Mouse (Mus musculus): ENCODE data around the gene Fndc5. TPM values are rescaled to one million over a fixed set of nuclear protein-coding genes. Genes with fewer than 3 reads are reported as not detected.

Gene Fndc5
- polyA plus RNA-seq, 1 experiment from 2014 or later: 3.4 TPM

- Histone ChIP-seq H3K9ac (replicated peaks; ENCODE audit: low read length) (no peak overlapping the region), H3K4me1 (ENCODE audit: insufficient read depth, low read length) (peaks cover 15% of the 10 kb centered on the region), H3K36me3 (ENCODE audit: insufficient read depth, low read length) (peaks cover 12% of the 10 kb centered on the region), H3K9me3 (ENCODE audit: low read length) (no peaks in the 10 kb centered on the region), H3K27me3 (ENCODE audit: insufficient read depth, low read length) (no peaks in the 10 kb centered on the region), H3K27ac (ENCODE audit: low read length) (no peak overlapping the region), H3K4me2 (replicated peaks; ENCODE audit: low read depth, low read length) (no peak overlapping the region), H3K4me3 (ENCODE audit: low read length) (no peak overlapping the region)
- ATAC-seq (ENCODE audit: low FRiP score, low TSS enrichment): no peak
- 51% methylated on average over 16 of the region's 16 CpGs for WGBS
Measured at GRCm38 (mm10) chr4:129144401-129145367, 7.9 kb downstream of the Fndc5 start.

GRCm38 (mm10) chr4:129145411-129145810 is 8.6 kb downstream of the Fndc5 start:
- Histone ChIP-seq H3K27ac (ENCODE audit: low read length) (no peak overlapping the region), H3K4me3 (ENCODE audit: low read length) (no peak overlapping the region), H3K9ac (replicated peaks; ENCODE audit: low read length) (no peak overlapping the region), H3K4me1 (ENCODE audit: insufficient read depth, low read length) (peaks cover 8% of the 10 kb centered on the region; the same call in 1 of the 2 replicates), H3K4me2 (replicated peaks; ENCODE audit: low read depth, low read length) (no peak overlapping the region), H3K27me3 (ENCODE audit: insufficient read depth, low read length) (no peaks in the 10 kb centered on the region), H3K9me3 (ENCODE audit: low read length) (no peaks in the 10 kb centered on the region), H3K36me3 (ENCODE audit: insufficient read depth, low read length) (peaks cover 16% of the 10 kb centered on the region)
- WGBS: 67% methylated on average over 4 of the region's 4 CpGs
- no peak for ATAC-seq (ENCODE audit: low FRiP score, low TSS enrichment)

DNA sequence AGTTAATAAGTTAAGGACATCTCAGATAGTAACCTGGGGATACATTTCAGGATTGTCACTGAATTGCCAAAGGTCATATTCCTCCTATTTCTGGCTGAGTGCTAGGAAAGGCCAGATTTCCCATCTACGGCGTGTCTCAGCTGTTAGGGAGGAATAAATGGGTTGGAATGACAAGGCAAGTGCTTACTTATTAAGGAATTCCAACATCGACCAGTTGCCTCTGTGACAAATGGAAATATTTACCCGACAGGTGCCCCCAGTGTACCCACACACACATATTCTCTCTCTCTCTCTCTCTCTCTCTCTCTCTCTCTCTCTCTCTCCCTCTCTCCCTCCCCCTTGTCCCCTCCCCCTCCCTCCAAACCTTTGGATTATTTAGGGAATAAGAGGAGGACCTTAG is 9.1 kb downstream of the Fndc5 start:
- H3K36me3 ChIP-seq (ENCODE audit: insufficient read depth, low read length): peaks cover 20% of the 10 kb centered on the region
- 74% methylated on average over 4 of the region's 4 CpGs for WGBS

DNA sequence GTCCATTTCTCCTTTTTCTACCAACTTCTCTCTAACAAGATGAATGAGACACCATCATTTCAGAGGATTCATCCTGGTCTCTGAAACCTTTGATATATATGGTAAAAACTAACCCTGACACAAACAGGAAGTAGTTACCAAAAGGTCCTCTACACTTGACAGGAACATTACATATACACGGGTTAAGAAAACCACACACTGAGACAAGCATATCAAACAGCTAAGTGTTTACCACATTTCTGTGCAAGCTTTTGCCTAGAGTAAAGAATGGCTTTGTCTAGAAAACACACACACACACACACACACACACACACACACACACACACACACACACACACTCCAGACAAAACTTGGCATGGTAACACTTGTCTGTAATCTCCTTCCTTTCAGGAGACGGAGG is 9.6 kb downstream of the Fndc5 start:
- Histone ChIP-seq H3K27me3 (ENCODE audit: insufficient read depth, low read length) (no peaks in the 10 kb centered on the region), H3K4me1 (ENCODE audit: insufficient read depth, low read length) (peaks cover 8% of the 10 kb centered on the region; the same call in 1 of the 2 replicates), H3K9me3 (ENCODE audit: low read length) (no peaks in the 10 kb centered on the region), H3K9ac (replicated peaks; ENCODE audit: low read length) (no peak overlapping the region), H3K4me2 (replicated peaks; ENCODE audit: low read depth, low read length) (no peak overlapping the region), H3K36me3 (ENCODE audit: insufficient read depth, low read length) (peaks cover 24% of the 10 kb centered on the region), H3K27ac (ENCODE audit: low read length) (no peak overlapping the region), H3K4me3 (ENCODE audit: low read length) (no peak overlapping the region)
- no peak for ATAC-seq (ENCODE audit: low FRiP score, low TSS enrichment)
- 61% methylated on average over 2 of the region's 2 CpGs for WGBS

More for the DNA sequence above, 9.1 kb downstream of the Fndc5 start:
- Histone ChIP-seq H3K4me3 (ENCODE audit: low read length) (no peak overlapping the region), H3K9me3 (ENCODE audit: low read length) (no peaks in the 10 kb centered on the region), H3K4me2 (replicated peaks; ENCODE audit: low read depth, low read length) (no peak overlapping the region), H3K27ac (ENCODE audit: low read length) (no peak overlapping the region), H3K27me3 (ENCODE audit: insufficient read depth, low read length) (no peaks in the 10 kb centered on the region), H3K4me1 (ENCODE audit: insufficient read depth, low read length) (peaks cover 8% of the 10 kb centered on the region; the same call in 1 of the 2 replicates), H3K9ac (replicated peaks; ENCODE audit: low read length) (no peak overlapping the region)
- ATAC-seq (ENCODE audit: low FRiP score, low TSS enrichment): no peak

DNA sequence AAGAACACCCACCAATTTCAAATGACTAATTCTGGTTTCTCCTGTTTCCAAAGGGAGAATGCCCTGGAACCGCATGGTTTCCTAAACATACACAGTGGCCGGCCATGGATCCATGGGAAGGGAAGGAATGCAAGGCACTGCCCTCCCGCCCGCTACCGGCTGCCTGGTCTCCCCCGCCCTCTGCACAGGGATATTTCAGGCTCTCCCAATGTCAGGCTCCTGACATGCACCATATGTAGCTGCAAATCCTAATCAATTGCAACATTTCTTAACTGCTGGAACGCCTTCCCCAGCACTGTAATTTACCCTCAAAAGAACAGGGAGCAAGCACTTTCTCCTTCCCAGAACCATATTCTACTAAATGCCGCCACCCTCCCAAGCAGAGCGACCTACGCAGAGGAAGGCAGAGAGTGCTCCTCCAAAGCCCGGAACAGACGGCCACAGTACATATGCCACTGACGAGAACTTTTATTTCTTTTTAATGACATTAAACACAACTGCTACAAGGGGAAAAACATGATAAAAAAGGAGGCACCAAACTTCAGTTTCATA is 10.8 kb downstream of the Fndc5 start:
- Histone ChIP-seq H3K27ac (ENCODE audit: low read length) (peak overlapping the region; percentile 7; the same call in 1 of the 2 replicates), H3K4me1 (ENCODE audit: insufficient read depth, low read length) (peaks cover 8% of the 10 kb centered on the region; the same call in 1 of the 2 replicates), H3K27me3 (ENCODE audit: insufficient read depth, low read length) (no peaks in the 10 kb centered on the region), H3K36me3 (ENCODE audit: insufficient read depth, low read length) (peaks cover 32% of the 10 kb centered on the region), H3K9me3 (ENCODE audit: low read length) (no peaks in the 10 kb centered on the region), H3K9ac (replicated peaks; ENCODE audit: low read length) (no peak overlapping the region), H3K4me3 (ENCODE audit: low read length) (no peak overlapping the region), H3K4me2 (replicated peaks; ENCODE audit: low read depth, low read length) (0 out of 2 replicates have a peak overlapping the region, but pooled peaks have one; percentile 6)
- 0 out of 2 replicates have a peak, but pooled peaks have one; percentile 31 for ATAC-seq (ENCODE audit: low FRiP score, low TSS enrichment)
- 53% methylated on average over 13 of the region's 13 CpGs for WGBS

GRCm38 (mm10) chr4:129149321-129149720 is 12.5 kb downstream of the Fndc5 start:
- no peak overlapping the region for H3K27ac ChIP-seq (ENCODE audit: low read length)
- H3K4me2 ChIP-seq (replicated peaks; ENCODE audit: low read depth, low read length): no peak overlapping the region
- no peaks in the 10 kb centered on the region for H3K9me3 ChIP-seq (ENCODE audit: low read length)
- no peak overlapping the region for H3K9ac ChIP-seq (replicated peaks; ENCODE audit: low read length)
- 92% methylated on average over 1 of the region's 1 CpGs for WGBS
- no peak for ATAC-seq (ENCODE audit: low FRiP score, low TSS enrichment)
- peaks cover 45% of the 10 kb centered on the region for H3K36me3 ChIP-seq (ENCODE audit: insufficient read depth, low read length)
- H3K4me1 ChIP-seq (ENCODE audit: insufficient read depth, low read length): peaks cover 8% of the 10 kb centered on the region; the same call in 1 of the 2 replicates
- no peaks in the 10 kb centered on the region for H3K27me3 ChIP-seq (ENCODE audit: insufficient read depth, low read length)
- H3K4me3 ChIP-seq (ENCODE audit: low read length): no peak overlapping the region

DNA sequence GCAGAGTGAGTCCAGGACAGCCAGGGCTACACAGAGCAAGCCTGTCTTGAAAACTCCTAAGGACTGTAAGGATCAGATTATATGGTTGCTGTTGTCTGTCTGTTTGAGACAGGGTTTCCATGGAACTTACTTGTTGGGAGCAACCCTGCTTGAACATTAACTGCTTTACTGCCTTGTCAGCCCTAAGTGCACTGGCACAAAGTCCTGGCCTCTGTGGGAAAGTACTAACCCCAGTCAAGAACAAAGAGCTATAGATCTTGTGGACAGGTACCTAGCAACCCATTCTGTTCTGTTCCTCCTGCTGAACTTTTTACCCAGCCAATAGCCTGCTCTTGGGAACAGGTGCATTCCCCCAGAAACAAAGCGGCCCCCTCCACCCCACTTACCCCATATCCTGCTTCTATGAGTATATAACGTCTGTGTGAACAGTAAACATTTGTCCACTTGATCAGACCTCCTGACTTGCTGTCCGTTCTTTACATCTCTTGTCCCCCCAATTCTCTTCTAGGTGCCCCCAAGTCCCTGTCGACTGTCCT is 14.5 kb downstream of the Fndc5 start:
- ATAC-seq (ENCODE audit: low FRiP score, low TSS enrichment): peak; percentile 71
- Histone ChIP-seq H3K36me3 (ENCODE audit: insufficient read depth, low read length) (peaks cover 57% of the 10 kb centered on the region), H3K27ac (ENCODE audit: low read length) (peak overlapping the region; percentile 61)

DNA sequence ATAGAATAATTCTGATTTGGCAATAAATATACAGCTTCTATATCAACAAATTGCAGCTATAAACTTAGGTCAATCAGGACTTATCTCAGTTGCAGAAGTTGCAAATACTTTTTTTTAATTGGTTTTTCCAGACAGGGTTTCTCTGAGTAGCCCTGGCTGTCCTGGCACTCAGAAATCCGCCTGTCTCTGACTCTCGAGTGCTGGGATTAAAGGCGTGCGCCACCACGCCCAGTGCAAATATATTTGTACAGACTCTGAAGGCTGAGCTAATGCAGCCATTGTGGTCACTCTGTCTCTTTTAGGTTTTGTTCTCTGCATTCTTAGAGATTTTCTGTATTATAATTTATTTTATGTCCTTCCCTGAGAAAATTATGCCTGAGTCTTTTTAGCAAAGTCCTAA is 20.7 kb downstream of the Fndc5 start:
- WGBS: 85% methylated on average over 5 of the region's 5 CpGs
- no peaks in the 10 kb centered on the region for H3K4me1 ChIP-seq (ENCODE audit: insufficient read depth, low read length)
- no peak overlapping the region for H3K9ac ChIP-seq (replicated peaks; ENCODE audit: low read length)
- peaks cover 45% of the 10 kb centered on the region for H3K36me3 ChIP-seq (ENCODE audit: insufficient read depth, low read length)
- H3K27ac ChIP-seq (ENCODE audit: low read length): peak overlapping the region; percentile 56
- ATAC-seq (ENCODE audit: low FRiP score, low TSS enrichment): no peak
- no peaks in the 10 kb centered on the region for H3K9me3 ChIP-seq (ENCODE audit: low read length)
- H3K27me3 ChIP-seq (ENCODE audit: insufficient read depth, low read length): no peaks in the 10 kb centered on the region
- H3K4me2 ChIP-seq (replicated peaks; ENCODE audit: low read depth, low read length): no peak overlapping the region
- H3K4me3 ChIP-seq (ENCODE audit: low read length): no peak overlapping the region

More for the DNA sequence above, 14.5 kb downstream of the Fndc5 start:
- Histone ChIP-seq H3K4me2 (replicated peaks; ENCODE audit: low read depth, low read length) (no peak overlapping the region), H3K4me3 (ENCODE audit: low read length) (no peak overlapping the region), H3K27me3 (ENCODE audit: insufficient read depth, low read length) (no peaks in the 10 kb centered on the region), H3K4me1 (ENCODE audit: insufficient read depth, low read length) (peaks cover 8% of the 10 kb centered on the region; the same call in 1 of the 2 replicates), H3K9me3 (ENCODE audit: low read length) (no peaks in the 10 kb centered on the region), H3K9ac (replicated peaks; ENCODE audit: low read length) (no peak overlapping the region)
- WGBS: 79% methylated on average over 4 of the region's 4 CpGs

GRCm38 (mm10) chr4:129158549-129158948 is 21.8 kb downstream of the Fndc5 start:
- Histone ChIP-seq H3K27ac (ENCODE audit: low read length) (no peak overlapping the region), H3K36me3 (ENCODE audit: insufficient read depth, low read length) (peaks cover 37% of the 10 kb centered on the region), H3K4me1 (ENCODE audit: insufficient read depth, low read length) (no peaks in the 10 kb centered on the region), H3K27me3 (ENCODE audit: insufficient read depth, low read length) (no peaks in the 10 kb centered on the region), H3K4me3 (ENCODE audit: low read length) (no peak overlapping the region), H3K4me2 (replicated peaks; ENCODE audit: low read depth, low read length) (no peak overlapping the region), H3K9me3 (ENCODE audit: low read length) (no peaks in the 10 kb centered on the region), H3K9ac (replicated peaks; ENCODE audit: low read length) (no peak overlapping the region)
- no peak for ATAC-seq (ENCODE audit: low FRiP score, low TSS enrichment)
- WGBS: 70% methylated on average over 3 of the region's 3 CpGs
